15 mouse cellular contexts compared by ENCODE assay signal in the genomic region with DNA sequence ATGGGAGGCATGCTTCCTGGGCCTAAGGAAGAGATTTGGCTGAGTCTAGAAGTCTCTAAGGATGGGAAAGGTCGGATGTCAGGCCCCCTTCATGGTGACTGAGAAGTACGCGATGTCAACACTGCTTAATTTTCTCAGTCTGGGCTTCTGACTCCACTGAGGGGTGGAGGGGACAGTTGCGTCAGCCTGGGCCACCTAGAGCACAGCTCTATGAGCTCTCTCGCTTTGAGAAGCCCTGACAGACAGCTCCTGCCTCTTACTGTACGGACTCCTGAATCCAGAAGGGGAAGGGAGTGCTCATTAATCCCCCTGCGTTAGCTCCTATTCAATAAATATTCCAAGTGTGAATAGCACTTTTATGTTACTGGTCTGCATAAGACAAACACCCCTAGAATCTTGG.
"Had no signal": no experiment of that assay in that cellular context is flagged by ENCODE, and none has a peak within 500 bp of the region (broad histone marks: within the 10 kb centered on the region; RNA-seq: fewer than 3 reads in every experiment).

No protein-coding gene starts in this region.

- H3K9me3 ChIP-seq: intestine, embryonic 15.5 days; limb, embryonic 12.5 days; limb, embryonic 15.5 days; liver, embryonic 13.5 days; lung, embryonic 15.5 days; midbrain, embryonic 13.5 days had no signal

- DNase-seq: kidney, adult 11 months; kidney, adult 9 months; kidney, postnatal 14 days; left cerebral cortex, postnatal 4 days; liver, embryonic 13.5 days; lung, adult 18-20 months; lung, postnatal 4 days; thymus, adult 18-20 months; thymus, postnatal 36 days had no signal

- H3K36me3 ChIP-seq: intestine, embryonic 15.5 days; limb, embryonic 12.5 days; limb, embryonic 15.5 days; liver, embryonic 13.5 days; lung, embryonic 15.5 days; midbrain, embryonic 13.5 days had no signal

- H3K9ac ChIP-seq: intestine, embryonic 15.5 days; limb, embryonic 12.5 days; limb, embryonic 15.5 days; liver, embryonic 13.5 days; lung, embryonic 15.5 days; midbrain, embryonic 13.5 days had no signal

- H3K4me3 ChIP-seq: intestine, embryonic 15.5 days; limb, embryonic 12.5 days; limb, embryonic 15.5 days; liver, embryonic 13.5 days; lung, embryonic 15.5 days; midbrain, embryonic 13.5 days had no signal

- H3K4me2 ChIP-seq: intestine, embryonic 15.5 days; limb, embryonic 12.5 days; limb, embryonic 15.5 days; liver, embryonic 13.5 days; lung, embryonic 15.5 days; midbrain, embryonic 13.5 days had no signal

- H3K4me1 ChIP-seq: intestine, embryonic 15.5 days; limb, embryonic 12.5 days; limb, embryonic 15.5 days; midbrain, embryonic 13.5 days had no signal

- H3K27ac ChIP-seq: intestine, embryonic 15.5 days; limb, embryonic 12.5 days; limb, embryonic 15.5 days; liver, embryonic 13.5 days; lung, embryonic 15.5 days; midbrain, embryonic 13.5 days had no signal

- H3K27me3 ChIP-seq: intestine, embryonic 15.5 days; limb, embryonic 15.5 days; liver, embryonic 13.5 days; lung, embryonic 15.5 days; midbrain, embryonic 13.5 days had no signal

- ATAC-seq: midbrain, embryonic 13.5 days; midbrain, embryonic 16.5 days had no signal
